Mouse (Mus musculus) 416B (cell line): ENCODE results near the gene Fdxr.

ENCODE experiments used
- DNase-seq: peaks from one replicate; pipeline ENCODE4 v3.0.0; 2011; ENCODE audit warnings: low read depth

Fdxr gene

GRCm38 (mm10) chr11:115269330-115270066 is 7.4 kb downstream of the Fdxr start:
- no peak for DNase-seq

- no peak for DNase-seq
These were observed 8.9 kb downstream of the Fdxr start for GRCm38 (mm10) chr11:115267958-115268357.

GRCm38 (mm10) chr11:115267061-115267883 is 9.6 kb downstream of the Fdxr start, which contains the start of gene Grin2c:
TSS of gene Grin2c (minus strand) at chr11:115267243.
- DNase-seq, result no peak

GRCm38 (mm10) chr11:115266400-115266778 is 10.5 kb downstream of the Fdxr start:
- DNase-seq, result no peak

GRCm38 (mm10) chr11:115265771-115266399 is 11.0 kb downstream of the Fdxr start:
- DNase-seq, result no peak

- DNase-seq, result no peak
These were observed 11.8 kb downstream of the Fdxr start for GRCm38 (mm10) chr11:115264862-115265668.

GRCm38 (mm10) chr11:115264136-115264861 is 12.6 kb downstream of the Fdxr start:
- DNase-seq, result no peak

- DNase-seq, result no peak
These were observed 13.9 kb downstream of the Fdxr start for GRCm38 (mm10) chr11:115262954-115263353.

GRCm38 (mm10) chr11:115259134-115259533 is 17.7 kb downstream of the Fdxr start:
- no peak for DNase-seq

- no peak for DNase-seq
These were observed 18.9 kb downstream of the Fdxr start for GRCm38 (mm10) chr11:115257775-115258510.

- DNase-seq, result no peak
These were observed 25.6 kb downstream of the Fdxr start for GRCm38 (mm10) chr11:115251258-115251657.

GRCm38 (mm10) chr11:115250405-115251090 is 26.3 kb downstream of the Fdxr start:
- DNase-seq, result no peak

- no peak for DNase-seq
These were observed 27.0 kb downstream of the Fdxr start for GRCm38 (mm10) chr11:115249721-115250404.

- DNase-seq, result no peak
These were observed 28.9 kb downstream of the Fdxr start for GRCm38 (mm10) chr11:115247945-115248344.

- no peak for DNase-seq
These were observed 29.6 kb downstream of the Fdxr start for GRCm38 (mm10) chr11:115247240-115247639.

- peak; percentile 12 for DNase-seq
These were observed 30.5 kb downstream of the Fdxr start for GRCm38 (mm10) chr11:115246386-115246785.

GRCm38 (mm10) chr11:115244840-115245239 is 32.0 kb downstream of the Fdxr start:
- DNase-seq, result no peak

- no peak for DNase-seq
These were observed 33.1 kb downstream of the Fdxr start for GRCm38 (mm10) chr11:115243783-115244182.

GRCm38 (mm10) chr11:115242746-115243145 is 34.1 kb downstream of the Fdxr start:
- DNase-seq, result no peak
